Mouse (Mus musculus) urinary bladder, postnatal 10 days (tissue): ENCODE measurements around the gene Abca12.

Experiments used
- DNase-seq: peaks from one replicate; pipeline ENCODE4 v3.0.0; 2022; ENCODE audit warnings: low spot score

Gene Abca12

GRCm38 (mm10) chr1:71338548-71339340 lies 76.0 kb downstream of the Abca12 start:
- DNase-seq: no peak

- DNase-seq: no peak
These were observed 84.4 kb downstream of the Abca12 start for GRCm38 (mm10) chr1:71330349-71330748.

GRCm38 (mm10) chr1:71312171-71312570 lies 102.5 kb downstream of the Abca12 start:
- DNase-seq: no peak

- no peak for DNase-seq
These were observed 104.1 kb downstream of the Abca12 start for GRCm38 (mm10) chr1:71310614-71311013.

- DNase-seq: no peak
These were observed 107.3 kb downstream of the Abca12 start for GRCm38 (mm10) chr1:71307362-71307761.

- DNase-seq: no peak
These were observed 108.5 kb downstream of the Abca12 start for GRCm38 (mm10) chr1:71306196-71306595.

- DNase-seq: no peak
These were observed 110.1 kb downstream of the Abca12 start for GRCm38 (mm10) chr1:71304588-71304987.

- no peak for DNase-seq
These were observed 117.7 kb downstream of the Abca12 start for GRCm38 (mm10) chr1:71297021-71297420.

GRCm38 (mm10) chr1:71296585-71296984 lies 118.1 kb downstream of the Abca12 start:
- DNase-seq: no peak

- no peak for DNase-seq
These were observed 122.8 kb downstream of the Abca12 start for GRCm38 (mm10) chr1:71291917-71292316.

GRCm38 (mm10) chr1:71289511-71289910 lies 125.2 kb downstream of the Abca12 start:
- DNase-seq: no peak

GRCm38 (mm10) chr1:71276940-71277339 lies 137.8 kb downstream of the Abca12 start:
- no peak for DNase-seq

GRCm38 (mm10) chr1:71272550-71272949 lies 142.2 kb downstream of the Abca12 start:
- DNase-seq: no peak

- no peak for DNase-seq
These were observed 142.6 kb downstream of the Abca12 start for GRCm38 (mm10) chr1:71272077-71272476.

- DNase-seq: no peak
These were observed 144.6 kb downstream of the Abca12 start for GRCm38 (mm10) chr1:71270083-71270482.

- no peak for DNase-seq
These were observed 148.1 kb downstream of the Abca12 start for GRCm38 (mm10) chr1:71266630-71267029.

GRCm38 (mm10) chr1:71263532-71263931 lies 151.2 kb downstream of the Abca12 start:
- no peak for DNase-seq

GRCm38 (mm10) chr1:71244647-71245046 lies 170.1 kb downstream of the Abca12 start:
- no peak for DNase-seq

GRCm38 (mm10) chr1:71241396-71241795 lies 173.3 kb downstream of the Abca12 start:
- no peak for DNase-seq

- no peak for DNase-seq
These were observed 175.1 kb downstream of the Abca12 start for GRCm38 (mm10) chr1:71239586-71239985.

GRCm38 (mm10) chr1:71235335-71235734 lies 179.4 kb downstream of the Abca12 start:
- DNase-seq: no peak

- DNase-seq: no peak
These were observed 183.5 kb downstream of the Abca12 start for GRCm38 (mm10) chr1:71231211-71231610.

GRCm38 (mm10) chr1:71203581-71203980 lies 211.1 kb downstream of the Abca12 start:
- DNase-seq: no peak

GRCm38 (mm10) chr1:71196191-71196590 lies 218.5 kb downstream of the Abca12 start:
- DNase-seq: no peak
